Mouse (Mus musculus): ENCODE data around the gene Wdr91. TPM values are rescaled to one million over a fixed set of nuclear protein-coding genes. Genes with fewer than 3 reads are reported as not detected.

Gene Wdr91
- polyA plus RNA-seq (2015; fragmentation: Nextera tagmentation; extraction: Ambion mirVana): 9.4 and 11.2 TPM in 2 replicates

- H3K27ac ChIP-seq (replicated peaks): peak within 1 kb of the TSS; percentile 91
- peak; percentile 89 for ATAC-seq (ENCODE audit: extremely low read depth, insufficient number of reproducible peaks, low FRiP score, low TSS enrichment)
- WGBS: under 1% methylated on average over 64 of the region's 64 CpGs
Observed at GRCm38 (mm10) chr6:34910371-34911219, at the start of gene Wdr91. Wdr91 (minus strand) TSS chr6:34910876.

GRCm38 (mm10) chr6:34959131-34959530 is 48.5 kb upstream of the Wdr91 start:
- no peak overlapping the region for H3K27ac ChIP-seq (replicated peaks)
- no peak overlapping the region for H3K9ac ChIP-seq
- peaks cover 9% of the 10 kb centered on the region for H3K4me1 ChIP-seq
- 77% methylated on average over 7 of the region's 7 CpGs for WGBS
- H3K4me3 ChIP-seq: no peak overlapping the region
- no peak for ATAC-seq (ENCODE audit: extremely low read depth, insufficient number of reproducible peaks, low FRiP score, low TSS enrichment)
- H3K36me3 ChIP-seq: no peaks in the 10 kb centered on the region
- H3K9me3 ChIP-seq: no peaks in the 10 kb centered on the region
- no peaks in the 10 kb centered on the region for H3K27me3 ChIP-seq (replicated peaks)
- no peak overlapping the region for H3K4me2 ChIP-seq

More at GRCm38 (mm10) chr6:34910371-34911219, at the start of gene Wdr91:
- H3K4me1 ChIP-seq: peaks cover 38% of the 10 kb centered on the region
- H3K9ac ChIP-seq: peak within 1 kb of the TSS; percentile 88
- H3K36me3 ChIP-seq: peaks cover 35% of the 10 kb centered on the region
- H3K27me3 ChIP-seq (replicated peaks): no peaks in the 10 kb centered on the region
- peak within 1 kb of the TSS; percentile 87 for H3K4me2 ChIP-seq
- peak within 1 kb of the TSS; percentile 86 for H3K4me3 ChIP-seq
- H3K9me3 ChIP-seq: no peaks in the 10 kb centered on the region

- Histone ChIP-seq H3K9me3 (no peaks in the 10 kb centered on the region), H3K4me3 (peak overlapping the region; percentile 38; the same call in 1 of the 2 replicates), H3K9ac (peak overlapping the region; percentile 68; the same call in 1 of the 2 replicates), H3K4me1 (peaks cover 9% of the 10 kb centered on the region), H3K27ac (replicated peaks) (no peak overlapping the region), H3K27me3 (replicated peaks) (no peaks in the 10 kb centered on the region), H3K4me2 (peak overlapping the region; percentile 64), H3K36me3 (no peaks in the 10 kb centered on the region)
- no peak for ATAC-seq (ENCODE audit: extremely low read depth, insufficient number of reproducible peaks, low FRiP score, low TSS enrichment)
- WGBS: 35% methylated on average over 8 of the region's 8 CpGs
Observed at GRCm38 (mm10) chr6:34955862-34956241, 45.2 kb upstream of the Wdr91 start.

GRCm38 (mm10) chr6:34954926-34955861 is 44.5 kb upstream of the Wdr91 start:
- ATAC-seq (ENCODE audit: extremely low read depth, insufficient number of reproducible peaks, low FRiP score, low TSS enrichment): no peak

GRCm38 (mm10) chr6:34951956-34952667 is 41.4 kb upstream of the Wdr91 start:
- Histone ChIP-seq H3K4me1 (peaks cover 15% of the 10 kb centered on the region), H3K9me3 (peaks cover 4% of the 10 kb centered on the region; the same call in 1 of the 2 replicates), H3K27me3 (replicated peaks) (peaks cover 24% of the 10 kb centered on the region), H3K4me3 (no peak overlapping the region), H3K27ac (replicated peaks) (no peak overlapping the region), H3K4me2 (no peak overlapping the region), H3K36me3 (no peaks in the 10 kb centered on the region), H3K9ac (no peak overlapping the region)
- ATAC-seq (ENCODE audit: extremely low read depth, insufficient number of reproducible peaks, low FRiP score, low TSS enrichment): no peak
- 56% methylated on average over 7 of the region's 7 CpGs for WGBS

More at GRCm38 (mm10) chr6:34954926-34955861, 44.5 kb upstream of the Wdr91 start:
- no peaks in the 10 kb centered on the region for H3K9me3 ChIP-seq
- 0 out of 2 replicates have a peak, but pooled peaks cover under 1% of the 10 kb centered on the region for H3K27me3 ChIP-seq (replicated peaks)
- peak overlapping the region; percentile 68 for H3K9ac ChIP-seq
- H3K4me3 ChIP-seq: peak overlapping the region; percentile 38
- H3K36me3 ChIP-seq: no peaks in the 10 kb centered on the region
- peak overlapping the region; percentile 64 for H3K4me2 ChIP-seq
- WGBS: 42% methylated on average over 18 of the region's 18 CpGs
- H3K4me1 ChIP-seq: peaks cover 9% of the 10 kb centered on the region
- H3K27ac ChIP-seq (replicated peaks): no peak overlapping the region

GRCm38 (mm10) chr6:34951518-34951917 is 40.8 kb upstream of the Wdr91 start:
- Histone ChIP-seq H3K27ac (replicated peaks) (no peak overlapping the region), H3K4me2 (no peak overlapping the region), H3K27me3 (replicated peaks) (peaks cover 24% of the 10 kb centered on the region), H3K4me1 (peaks cover 15% of the 10 kb centered on the region), H3K36me3 (no peaks in the 10 kb centered on the region), H3K9me3 (peaks cover 7% of the 10 kb centered on the region; the same call in 1 of the 2 replicates), H3K9ac (no peak overlapping the region), H3K4me3 (no peak overlapping the region)
- no peak for ATAC-seq (ENCODE audit: extremely low read depth, insufficient number of reproducible peaks, low FRiP score, low TSS enrichment)
- WGBS: 80% methylated on average over 7 of the region's 7 CpGs

- H3K4me3 ChIP-seq: peak overlapping the region; percentile 23
- no peaks in the 10 kb centered on the region for H3K36me3 ChIP-seq
- H3K27ac ChIP-seq (replicated peaks): no peak overlapping the region
- ATAC-seq (ENCODE audit: extremely low read depth, insufficient number of reproducible peaks, low FRiP score, low TSS enrichment): no peak
- 0 out of 2 replicates have a peak, but pooled peaks cover 6% of the 10 kb centered on the region for H3K4me1 ChIP-seq
- peak overlapping the region; percentile 48 for H3K4me2 ChIP-seq
- 16% methylated on average over 11 of the region's 11 CpGs for WGBS
- H3K9ac ChIP-seq: no peak overlapping the region; the same call in 1 of the 2 replicates
- peaks cover 24% of the 10 kb centered on the region for H3K27me3 ChIP-seq (replicated peaks)
- peaks cover 7% of the 10 kb centered on the region; the same call in 1 of the 2 replicates for H3K9me3 ChIP-seq
Observed at GRCm38 (mm10) chr6:34948461-34948860, 37.8 kb upstream of the Wdr91 start.

- H3K27ac ChIP-seq (replicated peaks): no peak overlapping the region
- H3K4me1 ChIP-seq: 0 out of 2 replicates have a peak, but pooled peaks cover 6% of the 10 kb centered on the region
- H3K4me2 ChIP-seq: no peak overlapping the region
- no peak for ATAC-seq (ENCODE audit: extremely low read depth, insufficient number of reproducible peaks, low FRiP score, low TSS enrichment)
- no peak overlapping the region for H3K9ac ChIP-seq
- H3K4me3 ChIP-seq: no peak overlapping the region
- H3K36me3 ChIP-seq: no peaks in the 10 kb centered on the region
- 65% methylated on average over 1 of the region's 1 CpGs for WGBS
- peaks cover 7% of the 10 kb centered on the region; the same call in 1 of the 2 replicates for H3K9me3 ChIP-seq
- peaks cover 24% of the 10 kb centered on the region for H3K27me3 ChIP-seq (replicated peaks)
Observed at GRCm38 (mm10) chr6:34946486-34947079, 35.9 kb upstream of the Wdr91 start.

GRCm38 (mm10) chr6:34943499-34943898 is 32.8 kb upstream of the Wdr91 start:
- Histone ChIP-seq H3K27ac (replicated peaks) (no peak overlapping the region), H3K4me1 (peaks cover 7% of the 10 kb centered on the region; the same call in 1 of the 2 replicates), H3K9ac (no peak overlapping the region), H3K4me3 (no peak overlapping the region), H3K4me2 (no peak overlapping the region), H3K27me3 (replicated peaks) (peaks cover 6% of the 10 kb centered on the region), H3K36me3 (no peaks in the 10 kb centered on the region), H3K9me3 (peaks cover 7% of the 10 kb centered on the region; the same call in 1 of the 2 replicates)
- WGBS: 69% methylated on average over 5 of the region's 5 CpGs
- no peak for ATAC-seq (ENCODE audit: extremely low read depth, insufficient number of reproducible peaks, low FRiP score, low TSS enrichment)

- no peak overlapping the region for H3K4me3 ChIP-seq
- 82% methylated on average over 9 of the region's 9 CpGs for WGBS
- ATAC-seq (ENCODE audit: extremely low read depth, insufficient number of reproducible peaks, low FRiP score, low TSS enrichment): no peak
- peaks cover 4% of the 10 kb centered on the region; the same call in 1 of the 2 replicates for H3K4me1 ChIP-seq
- H3K4me2 ChIP-seq: no peak overlapping the region
- H3K27ac ChIP-seq (replicated peaks): no peak overlapping the region
- peaks cover 6% of the 10 kb centered on the region; the same call in 1 of the 2 replicates for H3K9me3 ChIP-seq
- no peak overlapping the region for H3K9ac ChIP-seq
- no peaks in the 10 kb centered on the region for H3K27me3 ChIP-seq (replicated peaks)
- H3K36me3 ChIP-seq: no peaks in the 10 kb centered on the region
Observed at GRCm38 (mm10) chr6:34942446-34942845, 31.8 kb upstream of the Wdr91 start.
